Mouse (Mus musculus): ENCODE measurements around the gene Inca1.

DNA sequence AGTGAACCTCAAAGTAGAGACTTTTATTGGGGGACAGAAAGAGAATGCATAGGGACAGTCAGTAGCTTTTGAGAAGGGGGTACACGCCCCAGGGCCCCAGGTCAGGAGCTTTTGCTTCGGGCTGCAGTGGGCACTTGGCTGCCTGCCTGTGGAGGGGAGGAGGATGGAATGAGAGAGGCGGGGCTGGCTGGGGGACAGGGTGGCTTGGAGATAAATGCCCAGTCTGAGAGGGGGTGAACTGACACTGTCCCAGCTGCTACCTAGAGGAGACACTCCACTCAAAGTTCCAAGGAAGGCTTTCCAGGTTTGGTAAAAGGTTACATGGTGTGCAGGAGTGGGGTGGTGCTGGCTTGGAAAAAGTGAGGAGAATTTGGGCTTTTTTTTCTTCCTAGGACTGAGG, 43.0 kb downstream of the Inca1 start, which contains the start of gene Eno3:
- TF ChIP-seq POLR2A (IDR thresholded peaks at IDR 0.05; ENCODE audit: extremely low read depth, insufficient read depth, low read length) (no peak), CTCF (IDR thresholded peaks at IDR 0.05; ENCODE audit: extremely low read depth, insufficient read depth, low read length) (no peak)

Data from cortical plate, adult 2 months (tissue).